Mouse (Mus musculus) heart, postnatal 0 days (tissue): Measurements from ENCODE around the gene Setdb2. TPM values are rescaled to one million over a fixed set of nuclear protein-coding genes. Genes with fewer than 3 reads are reported as not detected.
A peak's percentile ranks its signal among the peaks of the same experiment; 100 is the strongest.

Experiments
- ATAC-seq: fragments of 200-750 bp; cut with Nextera tagmentation; 2 replicates; pipeline ENCODE4 v1.8.0; 2017; ENCODE audit warnings: low read depth, moderate number of reproducible peaks, moderate library complexity; ENCODE audit not compliant: insufficient read depth
- DNase-seq: peaks from one replicate; pipeline ENCODE4 v3.0.0-alpha.2; 2016; ENCODE audit warnings: low spot score
- H3K27ac ChIP-seq: fragments of 300-500 bp; sonication (generic); 2 replicates; pipeline ENCODE4 v1.5.1; 2014; ENCODE audit warnings: low read depth, mild to moderate bottlenecking
- H3K27me3 ChIP-seq: fragments of 300-500 bp; sonication (generic); 2 replicates; pipeline ENCODE4 v1.6.1; 2014; ENCODE audit warnings: low read length, mixed read lengths; ENCODE audit not compliant: control insufficient read depth, insufficient read depth
- H3K36me3 ChIP-seq: fragments of 300-500 bp; sonication (generic); replicated peaks from 2 replicates; pipeline ENCODE4 v1.6.1; 2014; ENCODE audit warnings: low read length, mixed read lengths; ENCODE audit not compliant: control insufficient read depth, insufficient read depth
- H3K4me1 ChIP-seq: fragments of 300-500 bp; sonication (generic); 2 replicates; pipeline ENCODE4 v1.6.1; 2014; ENCODE audit warnings: antibody characterized with exemption; ENCODE audit not compliant: control insufficient read depth, insufficient read depth
- H3K4me2 ChIP-seq: fragments of 300-500 bp; sonication (generic); 2 replicates; pipeline ENCODE4 v1.6.1; 2014; ENCODE audit warnings: low read depth, mild to moderate bottlenecking, low read length, moderate library complexity
- H3K4me3 ChIP-seq: fragments of 300-500 bp; sonication (generic); 2 replicates; pipeline ENCODE4 v1.5.1; 2014; ENCODE audit warnings: low read depth, low read length
- H3K9ac ChIP-seq: fragments of 300-500 bp; sonication (generic); replicated peaks from 2 replicates; pipeline ENCODE4 v1.6.1; 2014; ENCODE audit warnings: low read depth, low read length, mixed read lengths
- H3K9me3 ChIP-seq: fragments of 300-500 bp; sonication (generic); replicated peaks from 2 replicates; pipeline ENCODE4 v1.6.1; 2016; ENCODE audit warnings: low read length; ENCODE audit not compliant: control insufficient read depth
- CTCF ChIP-seq: IDR thresholded peaks from 2 replicates; pipeline ENCODE4 v1.5.1; 2016; ENCODE audit warnings: antibody characterized with exemption, control low read depth, low read depth
- EP300 ChIP-seq: IDR thresholded peaks from 2 replicates; pipeline ENCODE4 v1.6.1; 2016; ENCODE audit warnings: antibody characterized with exemption, low read depth
- WGBS: fragments of 180-500 bp; shearing (Covaris S2); extraction: QIAGEN DNeasy Blood & Tissue Kit; methylation state at CpG from one replicate; pipeline ENCODE4 v1.1.7; 2014; 5-methylcytosine and 5-hydroxymethylcytosine counted together
- polyA plus RNA-seq: library from polyadenylated mRNA; unstranded; fragments of >200 nt; fragmentation: Nextera tagmentation; extraction: Ambion mirVana; gene quantifications from 2 replicates; pipeline ENCODE4 v1.2.1, GENCODE M21; 2015
- total RNA-seq: library from RNA; depleted of rRNA; stranded (reverse); fragments of >200 nt; gene quantifications from 2 replicates; pipeline ENCODE4 v1.2.3, GENCODE M21; 2014; ENCODE audit warnings: low replicate concordance; rRNA removed

The Setdb2 gene
- total RNA-seq: 0.23 and 3.7 TPM in 2 replicates
- 4.7 and 4.9 TPM in 2 replicates for polyA plus RNA-seq

- TF ChIP-seq CTCF (peak; percentile 44), EP300 (no peak)
- Histone ChIP-seq H3K9ac (peak within 1 kb of the TSS; percentile 84), H3K36me3 (peaks cover 4% of the 10 kb centered on the region; the same call in 1 of the 2 replicates), H3K9me3 (no peaks in the 10 kb centered on the region), H3K4me2 (peak within 1 kb of the TSS; percentile 98), H3K27me3 (no peaks in the 10 kb centered on the region), H3K4me3 (peak within 1 kb of the TSS; percentile 85), H3K4me1 (peaks cover 4% of the 10 kb centered on the region; the same call in 1 of the 2 replicates), H3K27ac (peak within 1 kb of the TSS; percentile 85)
- 0% methylated on average over 66 of the region's 66 CpGs for WGBS
- ATAC-seq (peak; percentile 100), DNase-seq (peak; percentile 93)
These were observed at the start of gene Setdb2, which contains the start of gene Cab39l for GRCm38 (mm10) chr14:59440558-59441471. Gene Setdb2 (minus strand): TSS chr14:59440884. Gene Cab39l (plus strand): TSS chr14:59440972.

- H3K4me2 ChIP-seq: no peak overlapping the region
- no peak for DNase-seq
- H3K9ac ChIP-seq: no peak overlapping the region
- no peak for ATAC-seq
- H3K36me3 ChIP-seq: no peaks in the 10 kb centered on the region
- TF ChIP-seq EP300: no peak
- TF ChIP-seq CTCF: no peak
- no peaks in the 10 kb centered on the region for H3K4me1 ChIP-seq
- no peak overlapping the region for H3K4me3 ChIP-seq
- H3K9me3 ChIP-seq: no peaks in the 10 kb centered on the region
- no peaks in the 10 kb centered on the region for H3K27me3 ChIP-seq
- no peak overlapping the region for H3K27ac ChIP-seq
- 85% methylated on average over 4 of the region's 4 CpGs for WGBS
These were observed 44.6 kb upstream of the Setdb2 start for GRCm38 (mm10) chr14:59485247-59485810.

- peaks cover 6% of the 10 kb centered on the region; the same call in 1 of the 2 replicates for H3K4me1 ChIP-seq
- 14% methylated on average over 6 of the region's 6 CpGs for WGBS
- H3K4me2 ChIP-seq: peak overlapping the region; percentile 40; the same call in 1 of the 2 replicates
- no peaks in the 10 kb centered on the region for H3K27me3 ChIP-seq
- no peak overlapping the region for H3K4me3 ChIP-seq
- TF ChIP-seq CTCF (no peak), EP300 (no peak)
- H3K9ac ChIP-seq: no peak overlapping the region
- H3K36me3 ChIP-seq: no peaks in the 10 kb centered on the region
- no peak for DNase-seq
- no peaks in the 10 kb centered on the region for H3K9me3 ChIP-seq
- ATAC-seq: no peak
- H3K27ac ChIP-seq: peak overlapping the region; percentile 43
These were observed 38.0 kb upstream of the Setdb2 start for GRCm38 (mm10) chr14:59478699-59479098.

- no peak for TF ChIP-seq CTCF
- TF ChIP-seq EP300: no peak
- WGBS: 43% methylated on average over 1 of the region's 1 CpGs
- H3K36me3 ChIP-seq: no peaks in the 10 kb centered on the region
These were observed 30.1 kb upstream of the Setdb2 start for GRCm38 (mm10) chr14:59470781-59471180.

GRCm38 (mm10) chr14:59467798-59468197 is 27.1 kb upstream of the Setdb2 start:
- no peak for ATAC-seq
- TF ChIP-seq EP300 (no peak), CTCF (peak; percentile 49)
- Histone ChIP-seq H3K36me3 (no peaks in the 10 kb centered on the region), H3K27me3 (no peaks in the 10 kb centered on the region), H3K9ac (no peak overlapping the region), H3K9me3 (no peaks in the 10 kb centered on the region), H3K4me1 (no peaks in the 10 kb centered on the region), H3K27ac (no peak overlapping the region), H3K4me3 (no peak overlapping the region), H3K4me2 (no peak overlapping the region)
- DNase-seq: peak; percentile 14
- 51% methylated on average over 1 of the region's 1 CpGs for WGBS

More at GRCm38 (mm10) chr14:59470781-59471180, 30.1 kb upstream of the Setdb2 start:
- ATAC-seq (no peak), DNase-seq (no peak)
- no peak overlapping the region for H3K4me3 ChIP-seq
- no peak overlapping the region for H3K9ac ChIP-seq
- H3K4me1 ChIP-seq: no peaks in the 10 kb centered on the region
- H3K9me3 ChIP-seq: no peaks in the 10 kb centered on the region
- H3K27me3 ChIP-seq: no peaks in the 10 kb centered on the region
- H3K27ac ChIP-seq: no peak overlapping the region
- no peak overlapping the region for H3K4me2 ChIP-seq
